Mouse (Mus musculus) CH12.LX (cell line): ENCODE results near the gene Prmt8.

Experiments
- CTCF ChIP-seq, 2 experiments: IDR thresholded peaks in 1 of 2; conservative IDR thresholded peaks in 1 of 2; 2 replicates each; pipeline ENCODE4 v1.5.1; 2011 to 2012; ENCODE audit warnings: low read depth in 2 of 2, low read length in 2 of 2, improper control_type of control experiment in 1 of 2, inconsistent platforms in 1 of 2, mild to moderate bottlenecking in 1 of 2, moderate library complexity in 1 of 2
- EP300 ChIP-seq: IDR thresholded peaks from 2 replicates; pipeline ENCODE4 v1.6.1; 2011; ENCODE audit warnings: low read length, improper control_type of control experiment
- MEF2A ChIP-seq: IDR thresholded peaks from 2 replicates; pipeline ENCODE4 v1.6.1; 2014; ENCODE audit warnings: low read depth, mild to moderate bottlenecking, inconsistent platforms, low read length, improper control_type of control experiment, borderline replicate concordance
- USF1 ChIP-seq: IDR thresholded peaks from 2 replicates; pipeline ENCODE4 v1.6.1; 2014; ENCODE audit warnings: low read depth, mild to moderate bottlenecking, inconsistent platforms, low read length, improper control_type of control experiment

DNA sequence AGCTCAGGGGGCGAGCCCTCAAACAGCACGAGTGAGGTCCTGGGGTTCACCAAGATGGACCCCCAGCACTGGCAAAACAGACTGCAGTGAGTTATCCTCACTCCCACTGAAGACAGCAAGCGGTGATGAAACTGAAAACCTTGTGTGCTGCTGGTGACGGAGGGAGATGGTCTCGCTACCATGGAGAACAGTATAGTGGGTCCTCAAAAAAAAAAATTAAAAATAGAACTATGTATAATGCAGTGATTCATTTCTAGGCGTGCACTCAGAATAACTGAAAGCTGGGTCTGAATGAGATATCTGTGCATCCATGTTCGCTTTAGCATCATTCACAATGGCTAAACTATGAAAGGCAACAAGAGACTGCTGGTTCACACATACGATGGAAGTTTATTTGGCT is 20.5 kb downstream of the Prmt8 start:
- TF ChIP-seq MEF2A, result no peak
- TF ChIP-seq CTCF (conservative IDR thresholded peaks at IDR 0.05 in 1 of 2, IDR thresholded peaks at IDR 0.05 in 1 of 2; ENCODE audit: low read depth in 2 of 2, low read length in 2 of 2), result no peak
- no peak for TF ChIP-seq EP300
- TF ChIP-seq USF1, result no peak
